Mouse (Mus musculus): ENCODE data around the gene Irf4. TPM values are rescaled to one million over a fixed set of nuclear protein-coding genes. Genes with fewer than 3 reads are reported as not detected.

The Irf4 gene
- total and polyA plus RNA-seq, 2 experiments from 2014 or later, result 0.03 TPM; not detected in 1

DNA sequence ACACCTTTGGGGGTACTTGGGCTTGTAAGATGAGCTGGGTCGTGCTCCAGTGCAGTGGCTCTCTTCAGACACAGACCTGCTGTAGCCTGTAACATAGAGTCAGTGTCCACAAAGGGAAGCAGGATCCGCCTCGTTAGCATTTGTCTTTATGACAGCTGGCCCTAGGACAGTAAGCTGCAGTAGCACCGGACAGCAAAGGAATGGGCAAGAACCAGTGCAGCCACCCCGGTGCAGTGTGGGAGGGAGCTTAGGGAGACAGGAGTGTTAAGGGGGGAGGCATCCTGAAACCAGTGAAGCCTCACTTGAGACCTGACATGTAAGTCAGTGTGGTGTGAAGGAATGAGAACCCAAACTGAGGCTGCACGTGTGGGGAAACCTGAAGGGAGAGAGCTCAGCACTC, 36.7 kb upstream of the Irf4 start:
- H3K9me3 ChIP-seq (replicated peaks; ENCODE audit: control insufficient read depth, low read length), result no peaks in the 10 kb centered on the region
- H3K27me3 ChIP-seq (ENCODE audit: control insufficient read depth, insufficient read depth, low read length), result no peaks in the 10 kb centered on the region
- H3K27ac ChIP-seq (ENCODE audit: low read depth), result no peak overlapping the region
- no peak overlapping the region for H3K9ac ChIP-seq (replicated peaks; ENCODE audit: low read depth, low read length)
- ATAC-seq (ENCODE audit: insufficient read depth, low read depth) (no peak), DNase-seq (ENCODE audit: low spot score) (no peak)
- H3K4me3 ChIP-seq (ENCODE audit: low read depth, low read length), result no peak overlapping the region
- no peaks in the 10 kb centered on the region for H3K4me1 ChIP-seq (ENCODE audit: control insufficient read depth, insufficient read depth)
- TF ChIP-seq EP300 (IDR thresholded peaks at IDR 0.05; ENCODE audit: low read depth) (no peak), CTCF (IDR thresholded peaks at IDR 0.05; ENCODE audit: low read depth) (no peak)
- no peaks in the 10 kb centered on the region; the same call in 1 of the 2 replicates for H3K36me3 ChIP-seq (replicated peaks; ENCODE audit: control insufficient read depth, insufficient read depth, low read length)
- H3K4me2 ChIP-seq (ENCODE audit: low read depth, low read length), result no peak overlapping the region
- 78% methylated on average over 6 of the region's 6 CpGs for WGBS

GRCm38 (mm10) chr13:30713621-30714020, 35.4 kb upstream of the Irf4 start:
- Histone ChIP-seq H3K4me3 (ENCODE audit: low read depth, low read length) (no peak overlapping the region), H3K27ac (ENCODE audit: low read depth) (no peak overlapping the region), H3K27me3 (ENCODE audit: control insufficient read depth, insufficient read depth, low read length) (no peaks in the 10 kb centered on the region), H3K4me1 (ENCODE audit: control insufficient read depth, insufficient read depth) (no peaks in the 10 kb centered on the region), H3K9me3 (replicated peaks; ENCODE audit: control insufficient read depth, low read length) (no peaks in the 10 kb centered on the region), H3K9ac (replicated peaks; ENCODE audit: low read depth, low read length) (no peak overlapping the region), H3K4me2 (ENCODE audit: low read depth, low read length) (no peak overlapping the region), H3K36me3 (replicated peaks; ENCODE audit: control insufficient read depth, insufficient read depth, low read length) (no peaks in the 10 kb centered on the region; the same call in 1 of the 2 replicates)
- DNase-seq (ENCODE audit: low spot score), result no peak
- TF ChIP-seq EP300 (IDR thresholded peaks at IDR 0.05; ENCODE audit: low read depth) (no peak), CTCF (IDR thresholded peaks at IDR 0.05; ENCODE audit: low read depth) (no peak)
- WGBS, result 54% methylated on average over 3 of the region's 3 CpGs
- ATAC-seq (ENCODE audit: insufficient read depth, low read depth), result no peak

- no peak for DNase-seq (ENCODE audit: low spot score)
These were observed 34.5 kb upstream of the Irf4 start for GRCm38 (mm10) chr13:30714552-30714951.

GRCm38 (mm10) chr13:30715060-30715459, 34.0 kb upstream of the Irf4 start:
- H3K4me2 ChIP-seq (ENCODE audit: low read depth, low read length), result no peak overlapping the region
- no peak for ATAC-seq (ENCODE audit: insufficient read depth, low read depth)
- H3K36me3 ChIP-seq (replicated peaks; ENCODE audit: control insufficient read depth, insufficient read depth, low read length), result no peaks in the 10 kb centered on the region
- TF ChIP-seq CTCF (IDR thresholded peaks at IDR 0.05; ENCODE audit: low read depth) (no peak), EP300 (IDR thresholded peaks at IDR 0.05; ENCODE audit: low read depth) (no peak)
- no peak overlapping the region for H3K27ac ChIP-seq (ENCODE audit: low read depth)
- 71% methylated on average over 7 of the region's 7 CpGs for WGBS
- DNase-seq (ENCODE audit: low spot score), result no peak
- no peaks in the 10 kb centered on the region for H3K4me1 ChIP-seq (ENCODE audit: control insufficient read depth, insufficient read depth)
- no peaks in the 10 kb centered on the region for H3K27me3 ChIP-seq (ENCODE audit: control insufficient read depth, insufficient read depth, low read length)
- H3K9ac ChIP-seq (replicated peaks; ENCODE audit: low read depth, low read length), result no peak overlapping the region
- no peak overlapping the region for H3K4me3 ChIP-seq (ENCODE audit: low read depth, low read length)
- H3K9me3 ChIP-seq (replicated peaks; ENCODE audit: control insufficient read depth, low read length), result no peaks in the 10 kb centered on the region

More at GRCm38 (mm10) chr13:30714552-30714951, 34.5 kb upstream of the Irf4 start:
- whole genome bisulfite sequencing, result 84% methylated on average over 6 of the region's 6 CpGs
- Histone ChIP-seq H3K36me3 (replicated peaks; ENCODE audit: control insufficient read depth, insufficient read depth, low read length) (no peaks in the 10 kb centered on the region), H3K27me3 (ENCODE audit: control insufficient read depth, insufficient read depth, low read length) (no peaks in the 10 kb centered on the region), H3K4me3 (ENCODE audit: low read depth, low read length) (no peak overlapping the region), H3K9ac (replicated peaks; ENCODE audit: low read depth, low read length) (no peak overlapping the region), H3K4me1 (ENCODE audit: control insufficient read depth, insufficient read depth) (no peaks in the 10 kb centered on the region), H3K27ac (ENCODE audit: low read depth) (no peak overlapping the region), H3K4me2 (ENCODE audit: low read depth, low read length) (no peak overlapping the region), H3K9me3 (replicated peaks; ENCODE audit: control insufficient read depth, low read length) (no peaks in the 10 kb centered on the region)
- no peak for TF ChIP-seq EP300 (IDR thresholded peaks at IDR 0.05; ENCODE audit: low read depth)
- TF ChIP-seq CTCF (IDR thresholded peaks at IDR 0.05; ENCODE audit: low read depth), result no peak
- no peak for ATAC-seq (ENCODE audit: insufficient read depth, low read depth)

DNA sequence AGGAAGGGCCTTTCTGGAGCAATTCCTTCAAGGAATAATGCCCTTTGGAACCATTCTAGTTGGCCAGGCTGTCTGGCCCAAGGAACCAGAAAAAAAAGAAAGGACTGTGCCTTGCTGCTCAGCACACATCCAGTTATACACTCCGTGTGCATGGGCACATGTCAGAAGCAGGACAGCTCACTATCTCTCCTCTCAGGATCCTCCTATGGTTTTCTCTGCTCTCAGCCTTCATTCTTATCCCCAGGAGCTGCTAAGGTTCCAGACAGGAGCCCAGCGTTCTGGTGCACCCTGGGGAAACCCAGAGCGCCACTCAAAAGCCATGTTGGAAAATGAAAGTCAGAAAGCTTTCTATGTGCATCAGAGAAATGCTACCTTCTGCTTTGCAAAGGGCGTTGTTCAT, 33.5 kb upstream of the Irf4 start:
- TF ChIP-seq EP300 (IDR thresholded peaks at IDR 0.05; ENCODE audit: low read depth), result no peak
- TF ChIP-seq CTCF (IDR thresholded peaks at IDR 0.05; ENCODE audit: low read depth), result no peak
- Histone ChIP-seq H3K4me2 (ENCODE audit: low read depth, low read length) (no peak overlapping the region), H3K9me3 (replicated peaks; ENCODE audit: control insufficient read depth, low read length) (no peaks in the 10 kb centered on the region), H3K27me3 (ENCODE audit: control insufficient read depth, insufficient read depth, low read length) (no peaks in the 10 kb centered on the region), H3K4me1 (ENCODE audit: control insufficient read depth, insufficient read depth) (no peaks in the 10 kb centered on the region), H3K9ac (replicated peaks; ENCODE audit: low read depth, low read length) (no peak overlapping the region), H3K36me3 (replicated peaks; ENCODE audit: control insufficient read depth, insufficient read depth, low read length) (no peaks in the 10 kb centered on the region), H3K27ac (ENCODE audit: low read depth) (no peak overlapping the region), H3K4me3 (ENCODE audit: low read depth, low read length) (no peak overlapping the region)
- 71% methylated on average over 4 of the region's 4 CpGs for WGBS
- no peak for ATAC-seq (ENCODE audit: insufficient read depth, low read depth)
- no peak for DNase-seq (ENCODE audit: low spot score)

DNA sequence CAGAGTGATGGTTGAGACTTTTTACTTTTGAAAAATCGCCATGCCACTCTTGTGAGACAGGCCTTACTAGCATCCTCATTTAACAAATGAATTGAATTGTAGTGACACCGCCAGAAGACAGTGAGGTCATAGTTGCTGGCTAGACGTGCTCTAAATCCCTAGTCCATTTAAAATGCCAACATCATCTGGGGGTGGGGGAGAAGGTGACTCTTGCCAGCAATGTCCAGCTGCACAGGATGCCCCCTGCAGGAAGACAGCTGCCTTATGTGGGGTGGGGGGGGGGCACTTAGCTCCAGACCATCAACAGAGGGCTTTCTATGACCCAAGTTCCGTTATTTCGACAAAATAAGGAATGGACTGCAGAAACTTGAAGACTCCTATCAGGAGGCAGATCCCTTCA, 32.4 kb upstream of the Irf4 start:
- no peak overlapping the region for H3K4me3 ChIP-seq (ENCODE audit: low read depth, low read length)
- no peaks in the 10 kb centered on the region for H3K9me3 ChIP-seq (replicated peaks; ENCODE audit: control insufficient read depth, low read length)
- H3K27ac ChIP-seq (ENCODE audit: low read depth), result no peak overlapping the region
- H3K4me2 ChIP-seq (ENCODE audit: low read depth, low read length), result no peak overlapping the region
- no peaks in the 10 kb centered on the region for H3K27me3 ChIP-seq (ENCODE audit: control insufficient read depth, insufficient read depth, low read length)
- no peak for TF ChIP-seq EP300 (IDR thresholded peaks at IDR 0.05; ENCODE audit: low read depth)
- TF ChIP-seq CTCF (IDR thresholded peaks at IDR 0.05; ENCODE audit: low read depth), result no peak
- H3K4me1 ChIP-seq (ENCODE audit: control insufficient read depth, insufficient read depth), result no peaks in the 10 kb centered on the region
- ATAC-seq (ENCODE audit: insufficient read depth, low read depth), result no peak
- H3K36me3 ChIP-seq (replicated peaks; ENCODE audit: control insufficient read depth, insufficient read depth, low read length), result no peaks in the 10 kb centered on the region
- H3K9ac ChIP-seq (replicated peaks; ENCODE audit: low read depth, low read length), result no peak overlapping the region
- 68% methylated on average over 5 of the region's 5 CpGs for WGBS
- no peak for DNase-seq (ENCODE audit: low spot score)
